Mouse (Mus musculus): ENCODE results near the gene Mapkap1. TPM values are rescaled to one million over a fixed set of nuclear protein-coding genes. Genes with fewer than 3 reads are reported as not detected.

Gene Mapkap1
- polyA plus RNA-seq, 1 experiment: 50.4 TPM

DNA sequence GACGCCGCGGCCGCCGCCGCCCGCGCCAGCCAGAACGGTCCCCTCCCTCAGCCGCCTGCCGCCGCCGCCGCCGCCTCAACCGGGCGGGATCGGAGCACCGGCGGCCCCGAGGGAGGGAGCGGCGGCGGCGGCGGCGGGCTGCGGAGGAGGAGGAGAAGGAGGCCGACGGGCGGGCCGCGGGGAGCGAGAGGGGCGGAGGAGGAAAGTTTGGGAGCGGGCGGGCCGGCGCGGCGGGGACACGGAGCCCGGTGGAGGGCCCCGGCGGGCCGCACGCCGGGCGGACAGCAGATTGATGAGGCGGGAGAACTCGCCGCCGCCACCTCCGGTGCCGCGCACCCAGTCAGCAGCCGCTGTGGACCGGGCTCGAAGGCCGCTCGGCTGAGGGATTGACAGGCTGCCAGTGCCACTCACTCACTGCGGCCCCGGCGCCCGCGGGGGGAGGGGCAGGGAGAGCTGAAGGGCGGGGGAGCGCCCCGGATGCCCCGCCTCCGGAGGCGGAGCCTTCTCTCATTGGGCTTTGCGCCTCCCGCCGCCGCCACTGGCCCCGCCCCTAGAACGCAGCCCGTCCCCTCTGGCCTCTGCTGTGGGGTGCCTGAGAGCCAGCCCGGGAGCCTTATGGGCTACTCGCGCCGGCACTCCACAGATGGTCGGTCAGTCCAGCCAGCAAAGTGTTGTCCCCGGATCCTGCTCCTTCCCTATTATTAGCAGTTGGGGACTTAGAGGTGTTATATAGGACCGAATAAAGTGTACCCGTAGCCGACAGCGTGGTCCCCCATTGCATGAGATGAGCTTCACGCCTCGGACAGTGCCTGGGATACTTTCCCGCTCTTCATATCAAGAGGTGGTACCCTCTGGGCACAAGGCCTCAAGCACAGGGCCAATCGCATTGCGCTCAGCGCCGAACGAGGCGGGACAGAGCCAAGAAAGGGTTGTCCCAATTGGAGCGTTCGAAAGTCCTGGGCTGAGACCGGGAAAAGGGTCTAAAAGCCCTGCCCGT lies 34.0 kb upstream of the Mapkap1 start, which contains the start of gene Pbx3:
Gene Pbx3, minus strand, starts transcription at position 838 of the 997 bp plus-strand sequence.
- peak within 1 kb of the TSS; percentile 15; the same call in 1 of the 2 replicates for H3K27ac ChIP-seq (ENCODE audit: insufficient read depth, low read length)
- WGBS: under 1% methylated on average over 91 of the region's 102 CpGs
- peak within 1 kb of the TSS; percentile 52 for H3K4me3 ChIP-seq (replicated peaks; ENCODE audit: insufficient read depth, low read depth, low read length)
- DNase-seq: peak; percentile 96 to 97
- peaks cover 3% of the 10 kb centered on the region; the same call in 1 of the 2 replicates for H3K4me1 ChIP-seq (ENCODE audit: control insufficient read depth, insufficient read depth, low read length)
- H3K27me3 ChIP-seq (ENCODE audit: control insufficient read depth, insufficient read depth, low read length): no peaks in the 10 kb centered on the region
- TF ChIP-seq CTCF (IDR thresholded peaks at IDR 0.05; ENCODE audit: borderline replicate concordance, insufficient read depth, low read depth, low read length) (no peak), POLR2A (IDR thresholded peaks at IDR 0.05; ENCODE audit: borderline replicate concordance, insufficient read depth, low read length) (peak; percentile 35; the same call in 1 of the 2 replicates)

DNA sequence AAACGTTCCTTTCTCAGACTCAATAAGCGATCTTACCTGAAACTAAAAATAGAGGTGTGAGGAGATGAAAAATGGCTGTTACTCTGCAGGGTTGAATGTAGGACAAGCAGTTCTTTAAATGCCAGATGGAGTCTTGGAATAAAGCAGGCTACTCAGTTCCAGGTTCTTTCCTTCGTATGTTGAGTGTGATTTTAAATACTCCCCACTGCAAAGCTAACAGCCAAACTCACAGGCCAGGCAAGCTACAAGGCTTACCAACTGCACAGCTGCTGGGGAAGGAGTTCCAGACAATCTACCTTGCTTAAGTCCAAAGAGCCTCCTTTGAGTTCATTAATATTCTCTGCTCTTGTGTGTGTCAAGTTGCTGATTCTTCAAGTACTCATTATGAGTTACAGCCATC lies 32.7 kb upstream of the Mapkap1 start:
- Histone ChIP-seq H3K27ac (ENCODE audit: insufficient read depth, low read length) (no peak overlapping the region), H3K27me3 (ENCODE audit: control insufficient read depth, insufficient read depth, low read length) (no peaks in the 10 kb centered on the region), H3K4me3 (replicated peaks; ENCODE audit: insufficient read depth, low read depth, low read length) (no peak overlapping the region), H3K4me1 (ENCODE audit: control insufficient read depth, insufficient read depth, low read length) (peaks cover 3% of the 10 kb centered on the region; the same call in 1 of the 2 replicates)
- 16% methylated on average over 3 of the region's 3 CpGs for WGBS
- TF ChIP-seq CTCF (IDR thresholded peaks at IDR 0.05; ENCODE audit: borderline replicate concordance, insufficient read depth, low read depth, low read length): no peak
- TF ChIP-seq POLR2A (IDR thresholded peaks at IDR 0.05; ENCODE audit: borderline replicate concordance, insufficient read depth, low read length): no peak
- DNase-seq: no peak

DNA sequence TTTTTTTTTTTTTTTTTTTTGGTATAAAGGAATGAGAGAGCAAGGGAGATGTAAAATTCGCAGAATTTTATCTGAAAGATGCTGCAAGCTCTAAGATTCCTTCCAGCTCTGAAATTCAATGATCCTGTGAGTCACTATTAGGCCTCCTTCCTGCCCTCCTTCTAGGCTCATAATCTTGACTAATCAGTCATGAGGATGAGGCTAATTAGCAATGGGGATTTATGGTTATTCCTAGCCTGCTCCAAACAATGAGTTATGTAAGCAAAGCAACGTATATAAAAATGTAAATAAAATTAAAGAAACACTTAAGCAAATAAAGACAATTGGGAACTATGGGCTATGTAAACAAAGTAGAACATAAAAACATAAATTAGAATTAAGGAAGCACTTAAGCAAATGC lies 32.2 kb upstream of the Mapkap1 start:
- DNase-seq: no peak
- 95% methylated on average over 2 of the region's 2 CpGs for WGBS
- Histone ChIP-seq H3K27me3 (ENCODE audit: control insufficient read depth, insufficient read depth, low read length) (no peaks in the 10 kb centered on the region), H3K4me1 (ENCODE audit: control insufficient read depth, insufficient read depth, low read length) (peaks cover 3% of the 10 kb centered on the region; the same call in 1 of the 2 replicates), H3K27ac (ENCODE audit: insufficient read depth, low read length) (no peak overlapping the region), H3K4me3 (replicated peaks; ENCODE audit: insufficient read depth, low read depth, low read length) (no peak overlapping the region)
- TF ChIP-seq CTCF (IDR thresholded peaks at IDR 0.05; ENCODE audit: borderline replicate concordance, insufficient read depth, low read depth, low read length) (no peak), POLR2A (IDR thresholded peaks at IDR 0.05; ENCODE audit: borderline replicate concordance, insufficient read depth, low read length) (no peak)

DNA sequence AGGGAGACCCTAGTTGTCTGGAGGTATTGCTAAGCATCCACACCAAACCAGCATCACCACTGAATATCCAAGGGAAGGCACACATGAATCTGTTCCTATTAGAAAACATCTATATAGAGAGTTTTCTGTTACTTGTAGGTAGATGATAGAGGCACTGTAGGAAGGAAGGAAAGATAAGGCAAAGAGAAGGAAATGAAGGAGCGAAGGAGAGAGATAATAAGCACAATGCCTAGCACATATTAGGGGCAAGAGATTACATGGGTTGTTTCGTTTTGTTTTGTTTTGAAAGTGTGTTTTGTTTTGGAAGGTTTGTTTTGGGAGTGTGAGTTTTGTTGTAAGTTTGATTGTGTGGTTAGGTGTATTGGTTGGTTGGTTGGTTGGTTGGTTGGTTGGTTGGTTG lies 27.6 kb upstream of the Mapkap1 start:
- H3K27ac ChIP-seq (ENCODE audit: insufficient read depth, low read length): no peak overlapping the region
- no peak overlapping the region for H3K4me3 ChIP-seq (replicated peaks; ENCODE audit: insufficient read depth, low read depth, low read length)
- 97% methylated on average over 2 of the region's 2 CpGs for WGBS
- no peak for DNase-seq
- no peaks in the 10 kb centered on the region for H3K27me3 ChIP-seq (ENCODE audit: control insufficient read depth, insufficient read depth, low read length)
- TF ChIP-seq POLR2A (IDR thresholded peaks at IDR 0.05; ENCODE audit: borderline replicate concordance, insufficient read depth, low read length): no peak
- no peak for TF ChIP-seq CTCF (IDR thresholded peaks at IDR 0.05; ENCODE audit: borderline replicate concordance, insufficient read depth, low read depth, low read length)
- H3K4me1 ChIP-seq (ENCODE audit: control insufficient read depth, insufficient read depth, low read length): no peaks in the 10 kb centered on the region

DNA sequence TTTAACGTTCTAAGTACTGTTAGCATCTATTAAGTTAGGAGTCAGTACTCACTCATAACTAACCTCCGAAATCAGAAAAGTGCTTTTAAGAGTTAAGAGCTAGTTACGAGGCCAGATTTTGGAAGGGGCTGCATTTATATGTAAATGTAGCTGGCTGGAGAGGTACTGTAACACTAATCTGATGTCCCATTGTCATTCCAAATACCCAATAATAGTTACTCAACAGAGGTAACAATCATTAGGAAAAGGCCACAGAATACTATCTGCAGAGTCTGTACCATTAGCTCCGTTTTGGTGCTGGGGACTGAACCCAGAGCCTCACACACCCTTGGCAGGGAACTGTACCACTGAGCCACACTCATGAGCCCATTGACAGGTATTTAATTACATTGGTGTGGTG lies 7.0 kb upstream of the Mapkap1 start:
- H3K27ac ChIP-seq (ENCODE audit: insufficient read depth, low read length): no peak overlapping the region
- H3K27me3 ChIP-seq (ENCODE audit: control insufficient read depth, insufficient read depth, low read length): no peaks in the 10 kb centered on the region
- 57% methylated on average over 4 of the region's 4 CpGs for WGBS
- DNase-seq: no peak
- H3K4me1 ChIP-seq (ENCODE audit: control insufficient read depth, insufficient read depth, low read length): no peaks in the 10 kb centered on the region
- no peak for TF ChIP-seq POLR2A (IDR thresholded peaks at IDR 0.05; ENCODE audit: borderline replicate concordance, insufficient read depth, low read length)
- TF ChIP-seq CTCF (IDR thresholded peaks at IDR 0.05; ENCODE audit: borderline replicate concordance, insufficient read depth, low read depth, low read length): no peak
- H3K4me3 ChIP-seq (replicated peaks; ENCODE audit: insufficient read depth, low read depth, low read length): no peak overlapping the region

GRCm38 (mm10) chr2:34407596-34407995 lies 1.0 kb downstream of the Mapkap1 start:
- DNase-seq: no peak
- no peak overlapping the region for H3K27ac ChIP-seq (ENCODE audit: insufficient read depth, low read length)
- WGBS: 32% methylated on average over 7 of the region's 7 CpGs
- H3K27me3 ChIP-seq (ENCODE audit: control insufficient read depth, insufficient read depth, low read length): no peaks in the 10 kb centered on the region
- peaks cover 2% of the 10 kb centered on the region; the same call in 1 of the 2 replicates for H3K4me1 ChIP-seq (ENCODE audit: control insufficient read depth, insufficient read depth, low read length)
- TF ChIP-seq POLR2A (IDR thresholded peaks at IDR 0.05; ENCODE audit: borderline replicate concordance, insufficient read depth, low read length): no peak
- TF ChIP-seq CTCF (IDR thresholded peaks at IDR 0.05; ENCODE audit: borderline replicate concordance, insufficient read depth, low read depth, low read length): no peak
- peak overlapping the region; percentile 15 for H3K4me3 ChIP-seq (replicated peaks; ENCODE audit: insufficient read depth, low read depth, low read length)

DNA sequence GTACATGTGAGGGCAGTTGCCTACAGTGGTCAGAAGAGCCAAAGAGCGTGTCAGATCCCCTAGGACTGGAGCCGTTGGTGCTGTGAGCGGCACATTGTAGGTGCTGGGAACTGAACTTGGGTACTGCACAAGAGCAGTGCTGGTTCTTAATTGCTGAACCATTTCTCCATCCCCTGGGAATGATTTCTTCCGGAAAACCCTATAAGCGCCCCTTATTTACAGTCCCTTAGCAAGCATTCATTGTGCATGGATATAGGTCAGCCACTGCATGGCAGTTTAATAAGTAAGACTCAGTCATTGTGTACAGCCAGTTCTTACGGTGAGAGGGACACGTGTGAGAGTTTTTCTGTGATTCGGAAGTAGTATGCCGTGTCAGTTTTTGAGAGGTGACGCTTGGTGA lies 1.8 kb downstream of the Mapkap1 start:
- TF ChIP-seq CTCF (IDR thresholded peaks at IDR 0.05; ENCODE audit: borderline replicate concordance, insufficient read depth, low read depth, low read length) (no peak), POLR2A (IDR thresholded peaks at IDR 0.05; ENCODE audit: borderline replicate concordance, insufficient read depth, low read length) (no peak)
- WGBS: 92% methylated on average over 10 of the region's 10 CpGs
- no peak overlapping the region for H3K4me3 ChIP-seq (replicated peaks; ENCODE audit: insufficient read depth, low read depth, low read length)

More for the DNA sequence above, 1.8 kb downstream of the Mapkap1 start:
- Histone ChIP-seq H3K27ac (ENCODE audit: insufficient read depth, low read length) (no peak overlapping the region), H3K4me1 (ENCODE audit: control insufficient read depth, insufficient read depth, low read length) (peaks cover 2% of the 10 kb centered on the region; the same call in 1 of the 2 replicates), H3K27me3 (ENCODE audit: control insufficient read depth, insufficient read depth, low read length) (no peaks in the 10 kb centered on the region)
- no peak for DNase-seq

Data from cerebellum, adult 2 months (tissue).